Mouse (Mus musculus): ENCODE data around the gene Mcmbp.

DNA sequence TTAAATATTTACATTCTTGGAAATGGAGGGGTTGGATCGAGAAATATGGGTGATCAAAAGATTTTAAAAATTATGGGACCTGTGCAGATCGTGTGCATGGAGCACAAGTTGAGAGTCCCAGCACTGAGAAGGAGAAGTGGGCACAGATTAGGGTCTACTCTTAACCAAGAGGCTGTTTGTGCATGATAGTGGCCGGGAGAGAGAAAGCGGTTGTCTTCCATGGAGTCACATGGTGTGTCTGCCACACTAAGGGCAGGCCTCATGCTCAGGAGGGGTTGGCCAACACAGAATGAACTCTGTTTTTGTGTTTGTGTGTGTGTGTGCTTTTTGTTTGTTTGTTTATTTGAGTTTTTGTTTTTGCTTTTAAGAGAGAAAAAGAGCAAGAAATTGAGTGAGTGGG is 11.7 kb upstream of the Mcmbp start:
- TF ChIP-seq CTCF (IDR thresholded peaks at IDR 0.05; ENCODE audit: extremely low read depth, insufficient read depth, low read length) (no peak), POLR2A (IDR thresholded peaks at IDR 0.05; ENCODE audit: extremely low read depth, insufficient read depth, low read length) (no peak)
